Mouse (Mus musculus) heart, adult 2 months (tissue): ENCODE measurements around the gene Prss44.

Experiments
- CTCF ChIP-seq: fragments of 200-600 bp; IDR thresholded peaks from 2 replicates; pipeline ENCODE4 v1.8.1; 2022; ENCODE audit warnings: antibody characterized with exemption, mild to moderate bottlenecking, moderate library complexity
- POLR2A ChIP-seq: fragments of 200-500 bp; IDR thresholded peaks from 2 replicates; pipeline ENCODE4 v1.6.1; 2011; ENCODE audit warnings: mild to moderate bottlenecking, low read depth, low read length, control low read depth; ENCODE audit not compliant: insufficient read depth

DNA sequence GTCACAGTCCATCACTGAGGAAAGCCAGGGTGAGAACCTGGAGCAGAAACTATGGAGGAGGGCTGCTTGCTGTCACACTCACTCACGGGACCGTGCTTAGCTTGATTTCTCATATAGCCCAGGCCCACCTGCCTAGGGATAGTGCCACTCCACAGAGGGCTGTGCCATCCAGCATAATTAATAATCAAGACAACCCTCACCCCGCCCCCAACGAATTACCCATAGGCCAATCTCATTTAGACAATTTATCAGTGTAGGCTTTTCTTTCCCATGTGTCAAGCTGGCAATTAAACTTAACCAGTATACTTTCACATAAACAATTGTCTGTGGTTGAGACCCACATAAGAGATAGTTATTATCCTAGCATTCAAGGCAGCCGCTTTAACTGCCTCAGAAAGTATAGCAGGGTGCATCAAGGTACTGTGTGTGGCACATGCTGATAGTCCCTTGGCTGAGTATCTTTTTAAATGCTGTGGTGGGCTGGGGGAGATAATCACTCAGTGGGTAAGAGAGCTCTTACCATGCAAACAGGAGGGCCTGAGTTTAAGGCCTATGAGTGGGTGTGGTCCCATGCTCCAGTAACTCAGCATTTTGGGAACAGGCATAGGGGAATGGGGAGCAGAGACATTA is 45.3 kb downstream of the Prss44 start:
- TF ChIP-seq CTCF (no peak), POLR2A (no peak)
